Mouse (Mus musculus) ES-Bruce4 (cell line): ENCODE measurements at regions not wholly inside any gene's neighbourhood (a gene's known extent, or its start where the extent isn't known, plus 50 kb on each side); places are given as distances from the start of the nearest gene placed in this dataset.

ENCODE experiments used
- CTCF ChIP-seq: IDR thresholded peaks from one replicate; pipeline ENCODE4 v1.8.1; 2011; ENCODE audit warnings: low read depth, low read length
- EP300 ChIP-seq: IDR thresholded peaks from 2 replicates; pipeline ENCODE4 v1.6.1; 2011; ENCODE audit warnings: low read depth, low read length; ENCODE audit not compliant: insufficient read depth
- POLR2A ChIP-seq: IDR thresholded peaks from one replicate; pipeline ENCODE4 v1.8.1; 2011; ENCODE audit warnings: low read length; ENCODE audit not compliant: insufficient read depth

GRCm38 (mm10) chr1:133492986-133493741, 69.0 kb upstream of the Sox13 start:
- no peak for TF ChIP-seq CTCF
- no peak for TF ChIP-seq POLR2A
- peak; percentile 96 for TF ChIP-seq EP300
